Mouse (Mus musculus) T-helper 2 cell (primary cell): ENCODE measurements around the gene Rbms1.

Source experiments
- in situ Hi-C: fragments of 300-600 bp; cut with MboI, MseI; formaldehyde crosslinking; loops from one replicate; pipeline ENCODE4 v1.15.1; 2025; ENCODE audit warnings: high pct_unique_total_duplicates

Rbms1 gene

GRCm38 (mm10) chr2:60810617-60811016 is 152.4 kb downstream of the Rbms1 start:
- in situ Hi-C loops: no loop called here

DNA sequence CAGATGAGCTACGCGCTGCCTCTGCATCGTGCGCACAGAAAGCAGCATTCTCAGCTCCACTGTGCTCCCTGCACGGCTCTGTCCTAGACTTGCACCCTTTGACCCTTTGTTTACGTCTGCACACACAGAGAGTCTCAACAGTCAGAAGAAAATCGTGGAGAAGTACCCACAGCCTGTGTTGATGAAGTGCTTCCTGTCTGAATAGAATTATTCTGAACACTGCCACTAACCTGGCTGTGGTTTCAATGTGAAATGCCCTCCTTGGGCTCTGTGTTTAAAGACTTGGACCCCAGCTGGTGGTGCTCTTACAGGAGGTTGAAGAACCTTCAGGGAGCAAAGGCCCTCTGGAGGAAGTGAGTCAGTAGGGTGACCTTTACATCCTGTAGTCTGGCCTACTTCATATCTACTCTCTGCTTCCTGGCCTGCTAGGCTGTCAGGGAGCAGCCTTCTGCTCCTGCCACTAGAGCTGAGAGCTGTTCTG is 153.5 kb downstream of the Rbms1 start:
- in situ Hi-C loops: no loop called here

GRCm38 (mm10) chr2:60808822-60809221 is 154.2 kb downstream of the Rbms1 start:
- in situ Hi-C loops: no loop called here

DNA sequence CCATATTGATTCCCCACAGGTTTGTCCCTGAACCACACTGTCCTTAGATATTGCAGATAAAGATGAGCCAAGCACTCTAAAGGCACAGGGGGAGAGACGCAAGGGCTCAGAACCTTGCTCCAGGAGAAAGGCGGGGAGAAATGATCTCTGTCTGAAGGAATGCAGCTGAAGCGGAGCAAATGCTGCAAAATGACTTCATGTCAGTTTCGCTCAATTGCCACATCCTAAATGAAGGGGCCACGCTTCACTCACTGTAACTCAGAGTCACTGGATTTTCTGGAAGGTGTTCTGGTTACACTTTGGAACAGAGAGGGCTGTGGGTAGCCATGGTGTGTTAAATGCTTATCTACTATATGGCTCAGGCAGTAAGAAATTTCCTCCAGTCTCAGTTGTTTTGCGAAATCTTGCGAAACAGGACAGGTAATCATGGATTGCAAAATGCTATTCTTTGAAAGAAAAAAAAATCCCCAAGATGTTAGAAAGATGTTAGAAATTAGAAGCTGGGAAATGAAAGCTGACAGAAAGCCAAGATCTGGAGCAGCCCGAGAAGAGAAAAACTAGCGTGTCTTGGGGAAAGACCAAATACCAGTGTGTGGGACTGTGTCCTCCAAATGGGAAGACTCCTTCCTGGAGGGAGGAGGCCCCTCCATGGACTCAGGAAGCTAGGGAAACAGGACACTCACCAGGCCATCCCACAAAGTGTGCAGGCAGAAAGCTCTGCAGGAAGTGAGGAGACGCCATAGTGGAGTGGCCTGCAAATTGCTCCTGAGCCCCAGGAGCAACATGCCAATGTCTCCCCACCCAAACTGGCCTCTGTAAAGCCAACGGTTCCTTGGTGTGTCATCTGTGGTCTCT is 155.4 kb downstream of the Rbms1 start:
- in situ Hi-C loops: no loop called here

DNA sequence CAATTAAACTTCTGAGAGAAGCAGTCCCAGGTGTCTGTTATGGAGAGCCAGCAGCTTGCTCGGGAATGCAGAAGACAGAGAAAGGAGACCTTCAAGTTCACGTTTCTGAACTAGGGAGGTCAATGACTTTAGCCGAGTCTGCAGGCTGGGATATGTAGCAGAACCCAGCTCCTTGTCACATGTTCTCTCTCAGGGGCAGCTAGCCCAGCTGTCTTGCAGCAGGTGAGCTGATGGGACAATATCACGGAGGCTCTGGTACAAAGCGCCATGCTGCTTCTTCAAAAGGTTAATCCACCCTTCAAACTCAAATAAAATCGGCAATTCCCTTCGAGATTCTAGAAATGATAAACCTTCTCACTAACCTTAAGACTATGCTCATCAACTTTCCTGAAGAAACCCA is 158.2 kb downstream of the Rbms1 start:
- in situ Hi-C loops: no loop called here

GRCm38 (mm10) chr2:60803377-60803776 is 159.6 kb downstream of the Rbms1 start:
- in situ Hi-C loops: no loop called here

DNA sequence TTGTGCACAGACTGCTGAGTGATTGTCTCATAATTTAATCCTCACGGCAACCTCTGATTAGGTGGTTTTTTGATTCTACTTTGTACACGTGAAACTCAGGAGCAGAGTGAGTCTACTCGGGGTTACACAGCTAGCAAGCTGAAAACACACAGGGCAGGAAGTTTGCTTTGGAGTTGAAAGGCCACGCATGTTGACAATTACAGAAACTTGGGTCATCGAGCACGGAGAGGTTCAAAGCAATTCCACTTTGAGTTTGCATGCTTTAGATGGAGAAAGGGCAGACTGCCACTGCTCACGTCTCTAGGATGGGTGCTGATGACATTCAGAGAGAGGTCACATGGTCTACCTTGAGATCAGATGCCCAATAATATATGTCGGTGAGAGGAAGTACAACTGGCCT is 160.2 kb downstream of the Rbms1 start:
- in situ Hi-C loops: no loop called here

GRCm38 (mm10) chr2:60802191-60802590 is 160.8 kb downstream of the Rbms1 start:
- in situ Hi-C loops: no loop called here

DNA sequence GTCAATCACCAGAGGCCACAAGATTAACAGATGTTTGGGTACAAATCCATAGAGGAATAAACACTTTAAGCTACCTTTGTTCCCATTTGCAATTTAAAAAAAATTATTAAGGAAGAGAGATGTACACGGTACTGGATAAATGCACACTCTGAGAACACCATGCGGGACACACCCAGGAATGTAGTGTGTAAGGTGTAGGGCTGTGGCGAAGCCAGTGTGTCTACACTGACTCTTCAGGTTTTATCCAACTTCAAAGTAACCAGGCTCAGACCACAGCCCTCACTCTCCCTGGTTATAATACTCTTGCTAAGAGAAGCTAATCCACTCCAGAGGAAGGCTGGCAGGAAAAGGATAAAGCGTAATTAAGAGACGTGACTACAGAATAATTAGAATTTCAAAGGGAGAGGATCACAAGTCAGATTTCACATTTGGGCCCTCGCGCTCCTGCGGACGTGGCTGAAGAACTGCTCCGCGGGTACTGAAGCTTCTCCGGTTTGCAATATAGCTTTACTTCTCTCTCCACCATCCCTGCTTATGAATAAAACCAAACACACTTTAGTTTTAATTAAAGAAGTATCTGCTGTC is 161.3 kb downstream of the Rbms1 start:
- in situ Hi-C loops: no loop called here

- in situ Hi-C loops: no loop called here
These were observed 162.0 kb downstream of the Rbms1 start for GRCm38 (mm10) chr2:60800921-60801558.

DNA sequence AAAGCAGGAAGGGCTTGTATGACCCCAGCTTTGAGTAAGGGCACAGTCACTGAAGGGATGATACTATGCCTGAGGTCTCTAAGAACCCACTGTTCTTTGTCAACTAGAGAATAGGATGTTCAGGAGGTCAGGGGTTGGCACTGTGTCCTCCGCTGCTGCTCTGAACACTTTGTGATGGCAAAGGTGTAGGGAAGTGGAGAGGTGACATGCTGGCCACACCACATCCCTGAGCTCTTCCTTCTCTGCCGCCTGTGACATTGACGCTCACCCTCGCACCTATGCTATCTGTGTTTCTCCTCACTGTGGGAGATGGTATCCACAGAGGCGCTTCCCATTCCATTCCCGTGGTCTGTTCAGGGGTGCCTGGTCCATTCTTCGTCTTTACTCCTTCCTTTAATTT is 163.2 kb downstream of the Rbms1 start:
- in situ Hi-C loops: loop anchor here (10.0 kb wide), 1 partner anchor 1865 kb away; no protein-coding TSS in a partner anchor

DNA sequence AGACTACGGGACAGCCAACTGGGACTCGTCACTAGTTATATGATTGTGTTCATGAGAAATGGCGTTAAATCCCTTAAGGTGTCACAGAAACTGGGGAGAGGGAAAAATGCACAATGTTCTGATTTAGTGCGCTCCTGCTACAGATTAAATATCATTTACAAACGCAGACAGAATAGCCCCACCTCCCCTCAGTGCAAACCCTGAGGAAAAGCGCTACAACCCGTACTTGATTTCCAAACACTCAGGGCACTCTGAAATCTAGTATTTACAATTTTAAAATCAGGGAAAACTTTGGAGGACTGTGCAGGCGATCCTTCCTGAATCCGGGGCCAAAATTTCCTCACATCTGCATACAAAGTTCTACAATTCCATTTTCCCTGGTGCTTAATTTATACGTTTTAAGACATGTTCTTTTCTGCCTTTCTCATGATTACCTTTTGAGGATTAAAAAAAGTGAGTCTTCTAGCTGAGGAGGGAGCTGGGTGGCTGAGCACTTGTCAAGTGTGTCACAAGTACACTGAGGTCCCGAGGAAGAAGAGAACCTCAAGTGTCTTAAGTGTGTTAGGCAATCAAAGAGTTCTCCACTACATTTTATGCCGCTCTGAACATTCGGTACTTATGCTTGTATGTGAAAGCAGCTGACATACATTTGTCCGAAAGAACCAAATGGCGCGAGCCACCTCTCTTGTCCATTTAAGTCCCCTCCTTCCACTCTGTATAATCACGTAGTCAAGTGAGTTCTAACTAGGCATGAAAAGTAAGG is 164.0 kb downstream of the Rbms1 start:
- in situ Hi-C loops: loop anchor here (10.0 kb wide), 1 partner anchor 1864 kb away; no protein-coding TSS in a partner anchor

DNA sequence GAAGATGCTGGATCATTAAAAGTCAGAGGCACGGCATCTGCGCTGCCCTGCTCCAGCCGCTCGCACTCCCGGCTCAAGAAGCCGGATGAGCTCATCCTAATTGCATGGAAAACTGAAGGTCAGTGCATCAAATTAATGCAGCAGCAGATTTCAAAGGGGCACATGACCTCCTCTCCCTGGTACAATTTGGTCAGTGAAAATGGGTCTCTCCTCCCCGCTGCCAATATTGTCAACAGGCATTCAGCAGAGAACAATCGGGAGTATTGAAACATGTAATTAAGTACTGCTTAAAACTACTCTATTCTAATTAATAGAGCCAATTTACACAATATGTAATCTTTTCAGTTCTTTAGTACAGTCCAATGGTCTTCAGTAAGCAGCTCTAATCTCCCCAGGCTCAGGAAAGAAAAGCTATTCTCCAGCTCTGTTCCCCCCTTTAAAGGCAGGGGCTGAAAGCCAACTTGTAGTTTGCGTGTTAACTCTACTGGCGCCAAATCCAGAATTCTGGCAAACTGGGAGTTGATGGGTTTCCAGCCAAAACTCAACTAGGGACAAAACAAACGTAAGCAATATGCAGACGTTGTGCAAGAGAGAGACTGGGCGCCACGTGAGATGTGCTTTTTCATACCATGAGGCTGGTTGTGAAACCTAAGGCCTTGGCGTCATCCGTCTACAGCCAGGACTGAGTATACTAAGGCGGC is 165.9 kb downstream of the Rbms1 start:
- in situ Hi-C loops: loop anchor here (10.0 kb wide), 1 partner anchor 1862 kb away; no protein-coding TSS in a partner anchor

DNA sequence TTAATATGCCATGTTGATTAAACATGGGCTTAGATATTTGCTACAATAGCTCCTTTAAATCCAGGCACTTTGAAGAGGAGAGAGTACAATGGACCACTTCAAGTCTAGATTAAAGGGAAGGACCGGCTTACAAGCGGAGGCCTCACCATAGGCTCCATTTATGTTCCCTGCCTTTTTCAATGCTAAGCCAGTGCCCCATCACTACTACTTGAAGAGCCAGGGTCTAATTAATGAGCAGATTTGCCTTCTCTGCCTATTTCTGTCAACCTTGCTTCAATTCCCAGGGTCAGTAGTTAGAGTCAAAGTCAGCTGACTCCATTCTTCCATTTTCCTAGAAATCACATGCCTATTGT is 166.4 kb downstream of the Rbms1 start:
- in situ Hi-C loops: loop anchor here (10.0 kb wide), 1 partner anchor 1862 kb away; no protein-coding TSS in a partner anchor

DNA sequence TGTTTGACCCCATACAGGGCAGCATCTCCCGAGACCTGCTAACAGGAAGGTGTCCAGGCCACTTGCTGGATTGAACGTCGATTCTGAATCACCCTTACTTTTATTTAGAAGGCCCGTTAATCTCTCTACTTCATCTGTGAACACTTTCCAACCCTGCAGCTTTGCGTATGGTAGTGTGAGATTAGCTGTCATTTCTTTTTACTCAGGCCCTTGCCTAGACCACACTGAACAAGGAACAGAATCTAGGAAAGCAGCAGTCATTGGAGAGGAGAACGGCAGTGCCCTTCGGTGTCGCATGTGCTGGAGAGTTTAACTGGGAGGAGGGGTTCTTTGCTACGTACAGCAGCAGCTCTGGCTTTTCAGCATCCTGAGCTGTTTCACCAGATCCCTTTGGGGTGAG is 167.1 kb downstream of the Rbms1 start:
- in situ Hi-C loops: loop anchor here (10.0 kb wide), 1 partner anchor 1861 kb away; no protein-coding TSS in a partner anchor

DNA sequence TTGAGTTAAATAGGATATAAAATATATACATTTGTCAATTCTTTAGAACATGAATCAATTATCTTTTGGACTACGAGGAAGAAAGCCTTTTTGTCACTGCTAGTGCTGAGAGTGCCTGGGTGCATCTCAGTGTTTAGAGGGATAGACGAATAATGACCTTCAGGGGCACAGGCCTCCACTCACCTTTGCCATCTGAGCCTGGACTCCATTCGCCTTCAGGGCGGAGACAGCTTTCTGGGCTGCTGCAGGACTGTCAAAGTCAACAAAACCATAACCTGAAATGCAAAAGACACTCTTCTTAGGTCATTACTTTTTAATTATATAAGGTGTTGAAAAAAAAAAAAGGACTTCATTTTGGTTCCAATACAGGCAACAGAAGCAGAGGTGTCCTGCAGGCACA is 170.5 kb downstream of the Rbms1 start:
- in situ Hi-C loops: loop anchor here (10.0 kb wide), 1 partner anchor 1858 kb away; no protein-coding TSS in a partner anchor

DNA sequence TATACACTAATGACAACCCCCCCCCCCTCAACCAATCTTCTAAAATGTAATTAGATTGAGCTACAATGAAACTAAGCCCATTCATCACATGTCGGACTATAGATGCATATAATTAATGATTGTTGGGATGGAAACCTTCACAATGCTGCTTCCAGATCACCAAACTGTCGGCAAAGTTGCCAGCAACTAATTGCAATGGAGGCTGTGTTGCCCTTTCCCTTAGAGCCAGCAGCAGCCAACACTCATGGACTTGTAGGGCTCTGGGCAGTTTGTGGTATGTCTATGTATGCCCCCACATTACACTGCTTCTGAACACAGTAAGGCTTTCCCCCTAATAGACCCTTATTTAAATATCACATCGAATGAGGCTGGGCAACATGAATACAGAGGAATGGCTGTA is 173.9 kb downstream of the Rbms1 start:
- in situ Hi-C loops: loop anchor here (10.0 kb wide), 1 partner anchor 1096 kb away; no protein-coding TSS in a partner anchor

DNA sequence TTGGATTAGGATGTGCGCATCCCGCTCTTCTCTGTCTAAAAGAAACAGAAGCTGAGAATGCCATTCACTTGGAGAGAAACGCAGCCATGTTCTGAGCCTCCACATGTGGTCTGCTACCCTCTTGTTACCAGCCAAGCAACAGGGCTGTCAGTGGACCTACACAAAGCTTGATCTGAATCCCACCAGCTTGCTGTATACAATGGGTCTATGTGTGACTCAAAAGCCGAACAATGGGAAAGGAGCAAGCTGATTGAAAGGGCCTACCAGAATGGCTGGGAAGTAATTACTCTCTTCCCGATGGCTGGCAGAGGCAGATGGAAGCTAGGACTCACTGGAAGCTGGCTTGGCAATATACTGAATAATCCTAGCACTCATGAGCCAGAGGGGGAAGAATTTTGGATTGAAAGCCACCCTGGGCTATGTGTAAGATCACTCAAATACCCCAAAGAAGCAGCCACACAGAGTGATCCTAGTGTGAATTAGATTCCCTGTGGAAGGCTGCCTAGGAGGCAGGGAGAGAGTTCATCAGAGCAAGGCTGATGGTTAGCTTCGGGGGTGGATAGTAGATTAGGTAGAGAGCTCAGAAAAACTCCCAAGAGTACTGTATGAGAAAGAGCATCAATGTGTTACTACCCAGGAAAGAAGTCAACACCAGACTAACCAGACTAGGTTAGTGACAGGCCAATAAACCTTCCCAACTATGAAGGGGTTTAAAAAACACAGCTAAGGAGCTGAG is 174.7 kb downstream of the Rbms1 start:
- in situ Hi-C loops: loop anchor here (10.0 kb wide), 1 partner anchor 1096 kb away; no protein-coding TSS in a partner anchor

GRCm38 (mm10) chr2:60787088-60787487 is 175.9 kb downstream of the Rbms1 start:
- in situ Hi-C loops: loop anchor here (10.0 kb wide), 1 partner anchor 1098 kb away; no protein-coding TSS in a partner anchor

DNA sequence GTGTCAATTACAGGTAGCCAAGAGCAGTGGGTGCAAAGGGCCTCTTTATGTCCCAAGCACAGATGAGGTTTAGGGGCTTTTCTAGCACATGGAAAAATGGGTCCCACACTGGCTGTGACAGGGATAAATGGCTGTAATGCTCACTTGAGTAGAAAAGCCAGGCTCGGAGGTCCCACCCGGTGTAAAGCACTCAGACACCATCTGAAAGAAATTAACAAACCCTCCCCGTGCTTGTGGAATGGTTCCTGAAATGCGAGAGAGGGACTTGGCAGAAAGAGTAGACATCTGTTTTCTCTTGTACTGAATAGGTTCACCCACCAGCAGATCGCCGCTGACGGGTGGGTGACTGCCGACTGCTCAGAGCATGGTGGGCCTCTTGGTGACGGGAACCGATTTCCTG is 176.7 kb downstream of the Rbms1 start:
- in situ Hi-C loops: loop anchor here (10.0 kb wide), 1 partner anchor 1099 kb away; no protein-coding TSS in a partner anchor
